Mouse (Mus musculus) brain, embryonic 14.5 days (tissue): ENCODE measurements at regions not wholly inside any gene's neighbourhood (a gene's known extent, or its start where the extent isn't known, plus 50 kb on each side); places are given as distances from the start of the nearest gene placed in this dataset.

Experiments used
- CTCF ChIP-seq: fragments of 200-500 bp; IDR thresholded peaks from 2 replicates; pipeline ENCODE4 v1.5.1; 2012; ENCODE audit warnings: inconsistent platforms, mild to moderate bottlenecking, moderate library complexity, borderline replicate concordance; ENCODE audit not compliant: insufficient read depth, insufficient read length; ENCODE audit errors: extremely low read depth
- POLR2A ChIP-seq: fragments of 200-500 bp; IDR thresholded peaks from 2 replicates; pipeline ENCODE4 v1.6.1; 2012; ENCODE audit warnings: mild to moderate bottlenecking, inconsistent platforms, borderline replicate concordance; ENCODE audit not compliant: poor library complexity, insufficient read depth, insufficient read length, severe bottlenecking; ENCODE audit errors: extremely low read depth

- TF ChIP-seq CTCF, result no peak
- no peak for TF ChIP-seq POLR2A
These were observed 824.1 kb downstream of the Kcnj2 start for GRCm38 (mm10) chr11:111890026-111890425.
